Mouse (Mus musculus): ENCODE results near the gene Spink4.

DNA sequence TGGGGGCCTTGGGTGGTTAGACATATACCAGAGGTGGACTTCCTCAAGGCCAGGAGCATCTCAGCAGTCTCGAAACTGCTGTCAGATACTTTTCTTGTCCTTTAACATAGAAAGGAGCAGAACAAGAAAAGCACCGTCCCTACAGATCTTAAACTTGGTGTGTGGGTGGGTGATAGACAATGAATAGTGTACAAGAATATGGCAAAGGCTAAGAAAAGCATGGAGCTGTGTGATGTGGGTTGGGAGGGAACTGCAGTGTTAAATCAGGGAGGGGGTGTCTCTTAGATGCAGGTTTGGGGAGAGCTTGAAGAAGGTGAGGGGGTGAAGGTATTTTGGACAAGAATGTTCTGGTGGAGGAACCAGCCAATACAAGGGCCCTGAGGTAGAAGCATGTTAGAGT, 724 bp downstream of the Spink4 start:
- TF ChIP-seq EP300 (IDR thresholded peaks at IDR 0.05; ENCODE audit: low read depth) = no peak
- TF ChIP-seq CTCF (IDR thresholded peaks at IDR 0.05; ENCODE audit: low read depth) = no peak

Data from liver, postnatal 0 days (tissue).